Mouse (Mus musculus): ENCODE data around the gene Emp3.
"Not testable (repeated sequence)": the region's sequence is repeated elsewhere in the genome, so short reads cannot be mapped to it uniquely, and the experiment has no call there.

Emp3 gene

DNA sequence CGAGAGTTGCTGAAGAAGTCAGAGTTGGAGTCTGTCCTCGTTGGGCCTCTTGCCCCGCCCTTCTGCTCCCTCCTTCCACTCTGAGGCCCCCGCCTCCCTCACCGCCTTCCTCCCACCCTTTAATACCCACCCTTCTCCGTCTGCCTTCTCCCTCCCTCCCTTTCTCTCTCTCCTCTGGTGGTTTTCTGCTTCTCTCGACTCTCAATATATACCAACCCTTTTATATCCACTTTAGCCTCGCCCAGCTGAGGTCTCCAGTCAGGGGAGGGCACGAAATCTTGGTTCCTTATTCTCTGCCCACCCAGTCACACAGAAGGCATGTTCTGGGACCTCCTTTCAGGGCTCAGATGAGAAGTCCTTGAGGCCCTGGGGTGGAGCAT, at the start of gene Emp3:
Gene Emp3, minus strand, starts transcription at position 163 of the 380 bp plus-strand sequence.
- no peak for DNase-seq (ENCODE audit: low read depth, low spot score)

DNA sequence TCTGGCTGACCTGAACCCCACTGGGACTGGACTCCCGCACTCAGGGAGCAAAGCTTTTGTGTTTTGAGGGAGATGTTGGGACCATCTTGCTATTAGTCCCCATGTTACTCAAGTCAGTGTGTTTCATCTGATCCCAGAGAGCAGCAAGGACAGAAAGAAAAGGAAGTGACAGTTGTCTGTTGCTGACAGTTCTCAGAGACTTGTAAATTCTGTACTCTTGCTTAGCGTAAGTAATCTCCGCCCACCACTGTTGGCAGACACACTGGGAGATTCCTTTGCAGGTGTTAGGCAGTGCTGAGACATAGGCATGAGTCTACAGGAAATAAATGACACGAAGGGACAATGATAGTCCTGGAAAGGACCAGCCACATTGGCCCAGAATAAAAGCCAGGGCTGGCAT, 35.4 kb upstream of the Emp3 start:
- no peak for DNase-seq (ENCODE audit: low read depth, low spot score)

DNA sequence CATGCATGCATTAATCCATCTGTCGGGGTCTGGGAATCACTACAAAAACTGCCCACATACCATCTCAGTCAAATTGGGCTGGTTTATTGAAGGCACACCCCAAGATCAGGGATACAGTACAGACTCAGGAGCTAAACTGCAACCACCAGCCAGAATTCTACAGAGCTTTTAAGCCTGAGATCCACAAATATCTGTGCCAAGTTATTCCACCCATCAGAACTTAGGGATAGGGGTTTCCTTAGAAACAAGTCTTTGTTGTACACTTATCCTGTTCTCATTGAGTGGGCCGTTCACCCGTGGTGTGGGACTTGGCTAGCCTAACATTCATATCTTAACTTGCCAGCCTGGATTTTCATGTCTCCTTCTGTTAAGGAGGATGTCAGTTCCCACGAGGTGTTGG, 27.9 kb upstream of the Emp3 start:
- DNase-seq (ENCODE audit: low read depth, low spot score): no peak

DNA sequence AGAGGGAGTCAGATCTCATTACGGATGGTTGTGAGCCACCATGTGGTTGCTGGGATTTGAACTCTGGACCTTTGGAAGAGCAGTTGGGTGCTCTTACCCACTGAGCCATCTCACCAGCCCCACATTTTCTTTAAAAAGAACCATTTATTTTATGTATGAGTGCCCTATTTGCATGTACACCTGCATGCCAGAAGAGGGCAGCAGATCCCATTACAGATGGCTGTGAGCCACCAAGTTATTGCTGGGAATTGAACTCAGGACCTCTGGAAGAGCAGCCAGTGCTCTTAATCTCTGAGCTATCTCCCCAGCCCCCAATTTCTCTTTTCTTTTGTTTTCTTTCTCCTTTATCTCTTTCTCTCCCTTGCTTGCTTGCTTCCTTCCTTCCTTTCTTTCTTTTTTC, 22.1 kb upstream of the Emp3 start:
- not testable (repeated sequence) for DNase-seq (ENCODE audit: low read depth, low spot score)

DNA sequence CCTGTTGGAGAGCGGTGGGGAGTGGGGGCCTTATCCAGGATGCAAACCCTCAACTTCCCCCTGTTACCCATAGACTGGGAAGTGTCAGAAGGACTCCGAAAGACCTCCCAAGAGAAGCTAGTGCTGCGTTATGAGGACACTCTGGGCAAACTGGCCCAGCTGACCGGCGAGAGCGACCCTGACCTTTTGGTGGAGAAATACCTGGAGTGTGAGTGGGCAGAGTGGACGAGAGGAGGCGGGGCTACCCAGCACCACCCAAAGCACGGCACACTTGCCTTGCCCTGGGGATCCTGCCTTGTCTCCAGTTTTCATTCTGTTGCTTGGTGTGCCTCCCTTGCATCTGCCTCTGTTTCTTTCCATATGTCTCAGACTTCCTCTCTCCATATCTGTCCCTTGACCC, 20.8 kb upstream of the Emp3 start:
- DNase-seq (ENCODE audit: low read depth, low spot score): no peak

DNA sequence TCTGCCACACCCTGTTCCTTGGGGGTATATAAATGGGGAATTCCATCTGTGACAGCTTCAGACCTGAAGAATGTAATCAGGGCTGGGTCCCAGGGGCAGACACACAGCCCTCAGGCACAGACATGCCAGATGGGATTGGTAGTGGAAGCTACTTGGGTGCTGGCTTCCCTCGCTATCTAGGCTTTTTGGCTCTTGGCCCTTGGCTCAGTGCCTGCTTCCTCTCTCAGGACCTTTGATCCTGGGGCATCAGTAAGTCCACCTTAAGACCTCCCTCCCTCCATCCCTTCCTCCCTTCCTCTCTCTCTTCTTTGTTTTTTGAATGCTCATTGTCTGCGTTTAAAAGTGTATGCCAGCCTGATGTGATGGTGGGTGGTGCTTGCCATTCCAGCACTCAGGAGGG, 18.6 kb upstream of the Emp3 start:
- no peak for DNase-seq (ENCODE audit: low read depth, low spot score)

DNA sequence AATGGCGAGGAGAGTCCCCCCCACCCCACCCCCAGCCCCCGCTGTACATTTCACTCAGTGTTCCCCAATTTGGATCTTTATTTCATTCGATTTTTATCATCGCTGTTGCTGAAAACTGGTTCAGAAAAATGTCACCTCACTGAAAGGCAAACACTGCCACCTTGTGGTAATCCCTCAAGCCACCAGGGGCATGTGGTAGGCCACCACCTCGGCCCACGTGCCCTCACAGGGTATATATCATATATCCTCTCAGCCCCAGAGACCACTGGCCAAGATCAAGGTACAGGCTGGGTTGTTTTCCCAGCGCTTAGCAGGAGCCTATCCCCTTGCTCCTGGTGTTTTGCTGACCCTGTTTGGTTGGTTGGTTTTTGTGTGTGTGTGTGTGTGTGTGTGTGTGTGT, 13.9 kb upstream of the Emp3 start:
- DNase-seq (ENCODE audit: low read depth, low spot score): peak; percentile 53

DNA sequence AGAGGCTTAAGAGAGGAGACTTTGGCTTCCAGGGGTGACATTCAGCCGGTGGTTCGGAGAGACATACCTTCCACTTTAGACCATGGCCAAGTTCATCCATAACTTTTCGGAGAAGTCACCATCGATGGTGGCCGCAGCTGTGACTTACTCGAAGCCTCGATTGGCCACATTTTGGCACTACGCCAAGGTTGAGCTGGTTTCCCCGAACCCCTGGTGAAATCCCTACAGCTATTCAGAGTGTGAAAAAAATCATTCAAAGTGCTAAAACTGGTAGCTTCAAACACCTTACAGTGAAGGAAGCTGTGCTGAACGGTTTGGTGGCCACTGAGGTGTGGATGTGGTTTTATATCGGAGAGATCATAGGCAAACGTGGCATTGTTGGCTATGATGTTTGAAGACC, 12.6 kb upstream of the Emp3 start:
- not testable (repeated sequence) for DNase-seq (ENCODE audit: low read depth, low spot score)

DNA sequence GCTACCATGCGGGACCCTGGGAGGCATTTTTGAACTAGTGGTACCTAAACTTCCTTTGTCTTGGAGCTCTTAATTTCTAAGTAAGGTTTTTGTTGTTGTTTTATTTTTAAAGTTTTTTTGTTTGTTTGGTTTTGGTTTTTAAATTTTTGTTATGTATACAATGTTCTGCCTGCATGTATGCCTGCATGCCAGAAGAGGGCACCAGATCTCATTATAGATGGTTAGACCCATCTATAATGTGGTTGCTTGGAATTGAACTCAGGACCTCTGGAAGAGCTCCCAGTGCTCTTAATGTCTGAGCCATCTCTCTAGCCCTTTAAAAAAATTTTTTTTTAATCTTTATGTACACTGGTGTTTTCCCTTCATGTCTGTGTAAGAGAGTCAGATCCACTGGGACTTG, 8.5 kb upstream of the Emp3 start:
- DNase-seq (ENCODE audit: low read depth, low spot score): no peak

DNA sequence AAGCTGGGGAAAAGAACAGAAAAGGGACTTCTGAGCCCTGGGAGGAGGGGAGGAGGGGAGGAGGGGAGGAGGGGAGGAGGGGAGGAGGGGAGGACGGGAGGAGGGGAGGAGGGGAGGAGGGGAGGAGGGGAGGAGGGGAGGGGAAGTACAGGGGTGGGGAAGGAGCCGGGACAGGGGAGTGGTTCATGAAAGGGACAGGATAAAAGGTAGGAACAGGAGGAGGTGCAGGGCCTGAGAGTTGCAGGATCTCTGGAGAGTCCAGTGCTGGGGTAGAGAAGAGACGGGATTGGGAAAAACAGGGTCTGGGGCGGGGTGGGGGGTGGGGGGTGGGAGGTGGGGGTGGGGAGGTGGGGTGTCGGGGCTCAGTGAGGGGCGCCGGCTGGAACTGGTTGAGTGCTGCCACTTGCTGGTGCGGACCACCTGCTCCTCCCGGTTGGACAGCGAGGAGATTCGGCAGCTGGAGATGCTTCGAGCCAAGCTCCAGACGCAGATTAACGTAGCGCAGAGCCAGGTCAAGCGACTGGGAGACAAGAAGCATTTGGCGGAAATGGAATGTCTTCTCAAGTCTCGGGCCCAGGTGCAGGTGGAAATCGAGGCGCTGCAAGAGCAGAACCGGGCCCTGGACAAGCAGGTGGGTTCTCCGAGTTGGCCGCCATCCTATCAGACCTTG, 7.6 kb upstream of the Emp3 start:
- DNase-seq (ENCODE audit: low read depth, low spot score): peak; percentile 75

DNA sequence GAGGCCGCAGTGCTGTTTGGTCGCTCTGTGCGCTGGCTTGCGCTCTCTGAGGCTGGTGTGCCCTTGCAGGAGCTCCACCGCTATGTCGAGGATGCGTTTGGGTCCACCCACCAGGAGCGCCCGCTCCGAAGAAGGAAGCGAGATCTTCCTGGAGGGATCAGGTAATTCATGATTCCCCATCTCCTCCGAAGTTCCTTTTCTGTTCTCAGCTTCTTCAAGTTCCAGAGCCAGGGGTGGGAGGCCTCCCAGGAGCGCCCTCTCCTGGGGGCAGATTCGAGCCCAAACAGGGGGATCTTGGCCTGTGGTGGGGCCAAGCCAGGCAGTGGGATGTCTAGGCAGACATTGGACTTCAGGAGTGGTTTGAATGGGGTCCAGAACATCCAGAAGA, 3.2 kb upstream of the Emp3 start:
- peak; percentile 76 for DNase-seq (ENCODE audit: low read depth, low spot score)

DNA sequence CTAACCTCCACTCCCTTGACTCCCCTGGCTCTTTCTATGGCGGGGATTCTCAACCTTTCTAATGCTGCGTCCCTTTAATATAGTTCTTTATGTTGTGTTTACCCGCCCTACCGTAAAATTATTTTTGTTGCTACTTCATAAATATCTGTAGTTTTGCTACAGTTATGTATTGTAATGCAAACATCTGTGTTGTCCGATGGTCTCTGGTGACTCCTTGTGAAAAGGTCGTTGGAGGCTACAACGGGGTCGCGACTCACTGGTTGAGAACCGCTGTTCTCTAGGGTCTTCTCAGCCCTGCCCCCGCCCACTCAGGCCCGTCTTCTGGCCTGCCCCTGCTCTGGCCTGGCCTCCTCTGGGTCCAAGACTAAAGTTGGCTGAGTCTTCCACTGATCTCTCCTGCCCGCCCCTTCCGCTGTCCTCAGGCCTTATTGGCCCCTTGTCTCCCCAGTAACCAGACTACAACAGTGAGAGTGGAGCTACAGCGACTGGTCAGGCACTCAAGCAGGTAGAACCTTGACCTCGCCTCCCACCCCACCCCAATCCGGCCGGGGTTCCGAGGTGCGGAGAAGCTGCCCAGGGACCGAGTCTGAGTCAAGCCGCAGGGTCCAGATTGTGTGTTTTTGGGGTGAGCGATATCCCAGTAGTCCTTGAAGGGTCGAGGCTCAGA, 2.7 kb upstream of the Emp3 start, which contains the start of gene Ccdc114:
Gene Ccdc114, plus strand, starts transcription at position 311 of the 667 bp plus-strand sequence.
- DNase-seq (ENCODE audit: low read depth, low spot score): peak; percentile 84

DNA sequence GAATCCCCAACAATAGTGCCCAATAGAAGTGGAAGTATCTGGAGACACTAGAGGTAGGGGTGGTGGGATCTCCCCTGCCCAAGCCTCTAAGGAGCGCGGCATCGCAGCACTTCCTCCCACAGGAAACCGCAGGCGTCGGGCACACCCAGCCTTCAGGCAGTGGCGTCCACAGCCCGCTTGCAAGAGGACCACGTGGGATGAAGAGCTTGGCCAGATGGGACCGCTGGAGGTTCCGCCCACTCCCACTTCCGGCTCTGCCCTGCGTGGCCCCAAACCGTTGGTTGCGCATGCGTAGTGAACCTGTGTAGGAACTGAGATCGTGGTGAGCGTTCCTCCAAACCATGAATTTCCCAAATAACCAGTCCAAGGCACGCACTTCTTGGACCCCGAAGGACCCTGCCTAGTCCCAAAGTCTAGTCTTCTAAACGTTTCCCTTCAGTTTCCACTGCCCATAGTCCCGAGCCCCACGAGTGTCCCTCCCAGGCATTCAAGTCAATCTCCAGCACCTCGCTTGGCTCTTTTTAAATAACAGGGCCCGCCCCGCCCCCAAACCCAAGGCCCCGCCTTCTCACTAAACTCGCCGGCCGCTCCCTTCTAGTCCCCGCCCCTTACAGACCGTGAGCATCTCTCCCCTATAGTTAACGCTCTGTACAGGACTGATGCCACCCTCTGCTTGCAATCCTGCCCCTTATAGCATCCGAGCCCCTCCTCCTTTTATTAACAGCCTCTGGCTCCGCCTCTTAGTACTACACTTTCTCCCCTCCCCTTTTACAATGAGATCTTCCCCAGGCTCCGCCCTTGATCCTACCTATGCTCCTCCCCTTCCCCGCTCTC, 1.9 kb upstream of the Emp3 start:
- peak; percentile 98 for DNase-seq (ENCODE audit: low read depth, low spot score)

DNA sequence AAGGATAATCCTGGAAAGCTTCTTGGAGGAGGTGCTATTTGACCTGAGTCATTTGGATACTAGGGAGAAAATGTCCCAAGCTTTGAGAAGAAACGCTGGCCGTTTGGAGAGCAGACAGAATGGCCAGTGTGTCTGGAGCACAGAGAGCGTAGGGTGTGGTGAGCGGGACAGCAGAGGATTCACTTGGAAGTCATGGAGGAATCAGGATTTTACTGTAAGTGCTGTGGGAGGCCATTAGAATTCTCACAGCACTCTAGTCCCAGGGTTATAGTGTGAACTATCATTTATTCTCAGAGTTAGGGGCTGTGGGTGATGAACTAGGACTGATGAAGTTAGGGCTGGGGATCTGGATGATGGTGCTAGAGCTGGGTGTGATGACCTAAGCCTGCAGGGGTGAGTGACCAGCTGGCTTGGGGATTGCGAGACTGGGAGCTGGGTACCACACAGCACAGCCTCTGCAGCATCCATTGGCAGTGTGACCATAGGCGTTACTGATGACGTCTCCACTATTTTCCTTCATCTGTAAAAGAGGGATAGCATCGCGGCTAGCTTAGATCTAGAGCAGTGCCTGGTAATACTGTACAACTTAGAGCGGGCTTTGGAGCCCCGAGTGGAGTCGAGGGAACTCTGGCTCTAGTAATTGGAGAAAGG, 871 bp upstream of the Emp3 start:
- DNase-seq (ENCODE audit: low read depth, low spot score): no peak

DNA sequence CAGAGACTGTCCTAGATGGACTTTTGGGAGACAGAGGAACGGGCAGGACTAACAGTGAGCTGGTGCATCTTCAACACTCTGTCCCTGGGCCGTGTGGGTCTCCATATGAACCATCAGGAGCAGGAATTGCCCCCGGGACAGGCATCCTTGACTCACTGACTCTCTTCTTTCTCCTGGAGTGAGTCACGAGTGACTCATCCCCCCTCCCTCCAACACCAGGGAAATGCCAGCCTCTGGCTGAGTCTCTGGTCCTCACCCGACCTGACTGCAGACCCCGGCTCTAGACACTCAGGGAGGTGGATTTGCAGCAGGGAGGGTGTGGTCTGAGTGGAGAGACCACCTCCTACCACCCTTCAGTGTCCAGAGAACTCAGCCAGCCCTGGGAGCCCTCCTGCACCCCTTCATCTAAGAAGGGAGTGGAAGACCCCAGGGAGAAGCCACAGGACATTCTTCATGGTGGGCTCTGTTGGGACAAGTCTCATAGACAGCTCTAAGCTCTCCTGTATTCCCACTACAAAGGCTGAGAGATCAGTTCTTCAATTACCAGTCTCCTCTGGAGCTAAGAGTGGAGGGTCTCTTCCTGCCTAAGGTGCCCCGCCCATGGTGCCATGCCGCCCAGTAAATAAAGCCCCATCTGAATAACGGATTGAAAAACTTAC, 492 bp downstream of the Emp3 start:
- no peak for DNase-seq (ENCODE audit: low read depth, low spot score)

DNA sequence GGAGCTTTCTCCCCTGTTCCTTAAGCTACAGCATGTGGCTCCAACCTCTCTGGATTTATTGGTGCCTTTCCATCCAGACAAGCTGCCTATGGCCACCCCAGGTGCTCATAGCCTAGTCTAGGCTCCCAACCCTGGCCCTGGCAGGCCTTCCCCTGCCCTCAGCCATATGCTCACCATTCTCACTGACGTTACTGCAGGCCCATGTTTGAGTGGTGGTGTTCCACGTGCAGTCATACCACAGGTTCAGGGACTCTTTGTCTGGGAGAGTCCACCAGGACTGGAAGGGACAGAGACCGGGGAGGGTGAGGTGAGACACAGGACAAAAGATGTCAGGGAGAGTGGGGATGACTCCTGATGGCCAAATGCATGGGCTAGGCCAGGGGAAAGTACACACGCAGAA, 1.4 kb downstream of the Emp3 start:
- DNase-seq (ENCODE audit: low read depth, low spot score): no peak

DNA sequence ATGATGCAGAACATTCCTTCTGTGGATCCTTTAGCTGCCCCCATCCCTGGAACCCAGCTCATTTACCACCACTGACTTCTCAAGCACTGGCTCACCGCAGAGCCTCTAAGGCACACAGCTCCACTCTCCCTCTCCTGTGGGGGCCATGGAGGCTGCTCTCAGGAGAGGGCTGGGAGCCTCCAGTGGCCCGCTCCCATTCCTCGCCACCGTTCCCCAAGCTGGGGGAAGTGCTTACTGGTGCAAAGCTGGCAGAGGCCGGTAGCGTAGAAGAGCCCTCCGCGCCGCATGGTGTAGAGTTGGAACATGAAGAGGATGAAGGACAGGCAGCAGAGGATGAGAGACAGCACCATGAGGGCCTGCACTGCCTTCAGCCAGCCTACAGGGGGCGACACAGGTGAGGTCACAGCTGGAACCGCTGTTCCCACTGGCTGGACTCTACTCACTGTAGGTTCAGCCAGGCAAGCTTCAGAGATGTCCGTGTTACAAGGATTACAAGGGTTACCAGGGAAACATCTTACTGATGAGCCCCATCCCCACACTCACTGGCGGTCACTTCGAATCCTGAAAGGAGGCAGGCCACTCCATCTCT, 2.0 kb downstream of the Emp3 start:
- DNase-seq (ENCODE audit: low read depth, low spot score): peak; percentile 65

DNA sequence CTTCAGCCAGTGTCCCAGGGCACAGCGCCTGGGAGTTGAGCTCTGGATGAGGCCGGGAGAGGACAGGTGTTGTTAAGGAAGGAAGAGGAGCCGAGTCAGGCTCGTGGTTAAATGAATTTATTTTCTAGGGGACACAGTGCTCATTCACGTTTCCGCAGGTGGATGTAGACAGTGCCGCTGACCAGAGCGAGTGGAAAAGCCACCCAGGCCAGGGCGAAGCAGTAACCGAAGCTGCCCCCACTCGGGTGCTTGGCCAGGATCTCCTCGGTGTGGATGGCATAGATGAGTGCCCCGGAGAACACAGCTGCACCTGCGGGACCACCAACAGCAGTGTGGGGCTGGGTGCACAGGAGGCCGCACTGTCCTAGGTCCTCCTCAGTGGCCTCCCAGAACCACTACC, 3.3 kb downstream of the Emp3 start:
- DNase-seq (ENCODE audit: low read depth, low spot score): no peak

DNA sequence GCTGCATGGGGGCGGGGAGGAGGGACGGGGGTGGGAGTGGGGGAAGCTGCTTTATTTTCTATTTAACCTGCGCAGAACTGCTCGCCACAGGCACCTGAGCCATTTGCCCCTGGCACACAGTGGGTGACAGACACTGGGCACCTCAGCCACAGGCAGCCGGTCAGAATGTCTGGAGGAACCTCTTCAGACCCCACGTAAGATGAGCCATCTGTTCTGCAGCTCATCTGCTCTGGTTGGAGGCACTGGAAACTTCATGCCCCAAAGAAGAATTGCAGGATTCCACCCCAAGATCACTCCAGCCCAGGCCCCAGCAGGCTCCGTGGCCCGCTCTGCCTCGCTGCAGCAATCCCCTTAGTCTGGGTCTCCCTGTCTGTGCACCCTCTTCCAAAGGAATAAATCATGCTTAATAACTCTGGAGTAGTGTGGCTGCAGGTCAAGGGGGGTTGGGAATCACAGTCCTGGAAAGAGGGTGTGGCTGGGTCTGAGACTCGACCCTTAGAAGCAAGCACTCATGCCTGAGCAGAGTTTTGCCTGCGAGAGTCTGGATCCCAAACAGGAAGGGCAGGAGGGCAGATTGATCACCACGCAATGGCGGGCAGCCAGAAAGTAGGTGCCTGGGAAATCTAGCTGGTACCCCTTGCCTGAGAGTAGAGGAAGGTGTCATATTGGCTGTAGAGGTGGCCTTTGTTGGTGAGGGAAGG, 4.0 kb downstream of the Emp3 start:
- DNase-seq (ENCODE audit: low read depth, low spot score): no peak

All from ES-CJ7 (cell line).